Mouse (Mus musculus): Measurements from ENCODE around the gene Hipk4. TPM values are rescaled to one million over a fixed set of nuclear protein-coding genes. Genes with fewer than 3 reads are reported as not detected.

Gene Hipk4
- polyA plus RNA-seq, 1 experiment from 2014 or later, result 0.52 TPM

- 93% methylated on average over 13 of the region's 13 CpGs for WGBS
- no peak overlapping the region for H3K27ac ChIP-seq (ENCODE audit: low read depth, low read length)
- ATAC-seq (replicated peaks; ENCODE audit: low FRiP score) (no peak), DNase-seq (ENCODE audit: low spot score) (no peak)
- no peaks in the 10 kb centered on the region for H3K36me3 ChIP-seq (ENCODE audit: control insufficient read depth, insufficient read depth, low read length)
- H3K9ac ChIP-seq (ENCODE audit: low read length), result no peak overlapping the region
- no peaks in the 10 kb centered on the region for H3K9me3 ChIP-seq (ENCODE audit: control insufficient read depth, low read length)
- H3K4me1 ChIP-seq (replicated peaks; ENCODE audit: control insufficient read depth, insufficient read depth, low read length), result no peaks in the 10 kb centered on the region
- no peak overlapping the region for H3K4me3 ChIP-seq (ENCODE audit: low read depth, low read length)
- no peak overlapping the region for H3K4me2 ChIP-seq (ENCODE audit: low read depth, low read length, severe bottlenecking)
- no peaks in the 10 kb centered on the region for H3K27me3 ChIP-seq (ENCODE audit: control insufficient read depth, insufficient read depth, low read length)
Observed at GRCm38 (mm10) chr7:27523805-27524204, 738 bp downstream of the Hipk4 start.

GRCm38 (mm10) chr7:27526039-27526827 is 3.2 kb downstream of the Hipk4 start:
- H3K9me3 ChIP-seq (ENCODE audit: control insufficient read depth, low read length), result no peaks in the 10 kb centered on the region
- H3K27ac ChIP-seq (ENCODE audit: low read depth, low read length), result no peak overlapping the region
- 27% methylated on average over 10 of the region's 10 CpGs for WGBS
- DNase-seq (ENCODE audit: low spot score) (peak; percentile 88), ATAC-seq (replicated peaks; ENCODE audit: low FRiP score) (peak; percentile 66; the same call in 1 of the 2 replicates)
- H3K4me2 ChIP-seq (ENCODE audit: low read depth, low read length, severe bottlenecking), result no peak overlapping the region
- H3K27me3 ChIP-seq (ENCODE audit: control insufficient read depth, insufficient read depth, low read length), result no peaks in the 10 kb centered on the region
- H3K4me1 ChIP-seq (replicated peaks; ENCODE audit: control insufficient read depth, insufficient read depth, low read length), result no peaks in the 10 kb centered on the region
- H3K36me3 ChIP-seq (ENCODE audit: control insufficient read depth, insufficient read depth, low read length), result no peaks in the 10 kb centered on the region
- H3K4me3 ChIP-seq (ENCODE audit: low read depth, low read length), result no peak overlapping the region
- H3K9ac ChIP-seq (ENCODE audit: low read length), result no peak overlapping the region

- Histone ChIP-seq H3K9ac (ENCODE audit: low read length) (no peak overlapping the region), H3K4me3 (ENCODE audit: low read depth, low read length) (no peak overlapping the region), H3K9me3 (ENCODE audit: control insufficient read depth, low read length) (no peaks in the 10 kb centered on the region), H3K4me2 (ENCODE audit: low read depth, low read length, severe bottlenecking) (no peak overlapping the region), H3K27ac (ENCODE audit: low read depth, low read length) (no peak overlapping the region), H3K27me3 (ENCODE audit: control insufficient read depth, insufficient read depth, low read length) (no peaks in the 10 kb centered on the region), H3K36me3 (ENCODE audit: control insufficient read depth, insufficient read depth, low read length) (no peaks in the 10 kb centered on the region; the same call in 1 of the 2 replicates), H3K4me1 (replicated peaks; ENCODE audit: control insufficient read depth, insufficient read depth, low read length) (no peaks in the 10 kb centered on the region)
- no peak for DNase-seq (ENCODE audit: low spot score)
- 87% methylated on average over 21 of the region's 21 CpGs for WGBS
- ATAC-seq (replicated peaks; ENCODE audit: low FRiP score), result no peak
Observed at GRCm38 (mm10) chr7:27529070-27529469, 6.0 kb downstream of the Hipk4 start.

GRCm38 (mm10) chr7:27530937-27531336 is 7.9 kb downstream of the Hipk4 start:
- Histone ChIP-seq H3K27me3 (ENCODE audit: control insufficient read depth, insufficient read depth, low read length) (no peaks in the 10 kb centered on the region), H3K36me3 (ENCODE audit: control insufficient read depth, insufficient read depth, low read length) (no peaks in the 10 kb centered on the region; the same call in 1 of the 2 replicates), H3K9me3 (ENCODE audit: control insufficient read depth, low read length) (no peaks in the 10 kb centered on the region), H3K4me2 (ENCODE audit: low read depth, low read length, severe bottlenecking) (no peak overlapping the region), H3K27ac (ENCODE audit: low read depth, low read length) (no peak overlapping the region), H3K9ac (ENCODE audit: low read length) (no peak overlapping the region), H3K4me1 (replicated peaks; ENCODE audit: control insufficient read depth, insufficient read depth, low read length) (no peaks in the 10 kb centered on the region), H3K4me3 (ENCODE audit: low read depth, low read length) (no peak overlapping the region)
- DNase-seq (ENCODE audit: low spot score) (no peak), ATAC-seq (replicated peaks; ENCODE audit: low FRiP score) (no peak)
- WGBS, result 77% methylated on average over 3 of the region's 3 CpGs

- Histone ChIP-seq H3K9me3 (ENCODE audit: control insufficient read depth, low read length) (no peaks in the 10 kb centered on the region), H3K36me3 (ENCODE audit: control insufficient read depth, insufficient read depth, low read length) (no peaks in the 10 kb centered on the region; the same call in 1 of the 2 replicates), H3K4me2 (ENCODE audit: low read depth, low read length, severe bottlenecking) (no peak overlapping the region), H3K27ac (ENCODE audit: low read depth, low read length) (no peak overlapping the region), H3K4me3 (ENCODE audit: low read depth, low read length) (no peak overlapping the region), H3K9ac (ENCODE audit: low read length) (no peak overlapping the region), H3K27me3 (ENCODE audit: control insufficient read depth, insufficient read depth, low read length) (no peaks in the 10 kb centered on the region), H3K4me1 (replicated peaks; ENCODE audit: control insufficient read depth, insufficient read depth, low read length) (no peaks in the 10 kb centered on the region)
- ATAC-seq (replicated peaks; ENCODE audit: low FRiP score) (no peak; the same call in 1 of the 2 replicates), DNase-seq (ENCODE audit: low spot score) (no peak)
- WGBS, result 91% methylated on average over 10 of the region's 10 CpGs
Observed at GRCm38 (mm10) chr7:27531707-27532106, 8.6 kb downstream of the Hipk4 start.

- Histone ChIP-seq H3K4me2 (ENCODE audit: low read depth, low read length, severe bottlenecking) (no peak overlapping the region), H3K4me3 (ENCODE audit: low read depth, low read length) (no peak overlapping the region), H3K9ac (ENCODE audit: low read length) (no peak overlapping the region), H3K27me3 (ENCODE audit: control insufficient read depth, insufficient read depth, low read length) (no peaks in the 10 kb centered on the region), H3K4me1 (replicated peaks; ENCODE audit: control insufficient read depth, insufficient read depth, low read length) (no peaks in the 10 kb centered on the region), H3K27ac (ENCODE audit: low read depth, low read length) (no peak overlapping the region), H3K36me3 (ENCODE audit: control insufficient read depth, insufficient read depth, low read length) (no peaks in the 10 kb centered on the region; the same call in 1 of the 2 replicates), H3K9me3 (ENCODE audit: control insufficient read depth, low read length) (no peaks in the 10 kb centered on the region)
- no peak for ATAC-seq (replicated peaks; ENCODE audit: low FRiP score)
- no peak for DNase-seq (ENCODE audit: low spot score)
- 89% methylated on average over 9 of the region's 9 CpGs for WGBS
Observed at GRCm38 (mm10) chr7:27532480-27533050, 9.5 kb downstream of the Hipk4 start.

- no peak for ATAC-seq (replicated peaks; ENCODE audit: low FRiP score)
- DNase-seq (ENCODE audit: low spot score), result no peak
- WGBS, result 87% methylated on average over 2 of the region's 2 CpGs
- H3K4me3 ChIP-seq (ENCODE audit: low read depth, low read length), result no peak overlapping the region
- no peaks in the 10 kb centered on the region for H3K27me3 ChIP-seq (ENCODE audit: control insufficient read depth, insufficient read depth, low read length)
- no peak overlapping the region for H3K9ac ChIP-seq (ENCODE audit: low read length)
- H3K36me3 ChIP-seq (ENCODE audit: control insufficient read depth, insufficient read depth, low read length), result no peaks in the 10 kb centered on the region; the same call in 1 of the 2 replicates
- no peaks in the 10 kb centered on the region for H3K4me1 ChIP-seq (replicated peaks; ENCODE audit: control insufficient read depth, insufficient read depth, low read length)
- H3K9me3 ChIP-seq (ENCODE audit: control insufficient read depth, low read length), result no peaks in the 10 kb centered on the region
- H3K4me2 ChIP-seq (ENCODE audit: low read depth, low read length, severe bottlenecking), result no peak overlapping the region
- H3K27ac ChIP-seq (ENCODE audit: low read depth, low read length), result no peak overlapping the region
Observed at GRCm38 (mm10) chr7:27535386-27535785, 12.3 kb downstream of the Hipk4 start.

- Histone ChIP-seq H3K9me3 (ENCODE audit: control insufficient read depth, low read length) (no peaks in the 10 kb centered on the region), H3K27ac (ENCODE audit: low read depth, low read length) (no peak overlapping the region), H3K4me2 (ENCODE audit: low read depth, low read length, severe bottlenecking) (no peak overlapping the region), H3K4me3 (ENCODE audit: low read depth, low read length) (no peak overlapping the region), H3K9ac (ENCODE audit: low read length) (no peak overlapping the region), H3K36me3 (ENCODE audit: control insufficient read depth, insufficient read depth, low read length) (no peaks in the 10 kb centered on the region; the same call in 1 of the 2 replicates), H3K4me1 (replicated peaks; ENCODE audit: control insufficient read depth, insufficient read depth, low read length) (no peaks in the 10 kb centered on the region), H3K27me3 (ENCODE audit: control insufficient read depth, insufficient read depth, low read length) (no peaks in the 10 kb centered on the region)
- no peak for ATAC-seq (replicated peaks; ENCODE audit: low FRiP score)
- WGBS, result 89% methylated on average over 6 of the region's 6 CpGs
- no peak for DNase-seq (ENCODE audit: low spot score)
Observed at GRCm38 (mm10) chr7:27536618-27537017, 13.6 kb downstream of the Hipk4 start.
